Mouse (Mus musculus) urinary bladder, postnatal 14 days (tissue): ENCODE measurements around the gene Kin.

ENCODE experiments used
- DNase-seq: peaks from one replicate; pipeline ENCODE4 v3.0.0; 2021; ENCODE audit warnings: low spot score

The Kin gene

GRCm38 (mm10) chr2:10118751-10119150 lies 38.4 kb downstream of the Kin start:
- no peak for DNase-seq

DNA sequence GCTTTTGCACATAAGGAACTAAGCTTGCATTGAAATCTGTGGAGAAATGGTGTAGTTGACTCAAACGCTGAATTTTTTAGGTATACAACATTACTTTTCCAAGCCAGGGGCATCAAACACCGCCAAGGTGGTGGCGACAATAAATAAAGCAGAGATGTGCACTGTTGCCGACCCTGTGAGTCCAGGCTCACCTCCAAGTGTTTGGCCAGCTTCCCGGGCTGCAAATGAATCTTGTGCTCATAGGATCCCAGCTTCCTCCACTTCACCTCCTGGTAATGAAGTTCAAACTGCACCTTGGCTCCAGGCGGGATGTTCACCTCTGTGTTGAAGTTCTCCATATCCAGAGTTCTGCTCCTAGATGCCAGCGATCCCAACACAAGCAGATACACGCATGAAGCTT lies 38.9 kb downstream of the Kin start:
- no peak for DNase-seq

GRCm38 (mm10) chr2:10121826-10122225 lies 41.4 kb downstream of the Kin start:
- DNase-seq: no peak

GRCm38 (mm10) chr2:10126122-10126521 lies 45.7 kb downstream of the Kin start:
- no peak for DNase-seq

- DNase-seq: no peak
These were observed 47.1 kb downstream of the Kin start for GRCm38 (mm10) chr2:10127471-10127870.

GRCm38 (mm10) chr2:10128571-10128970 lies 48.2 kb downstream of the Kin start:
- no peak for DNase-seq

GRCm38 (mm10) chr2:10130341-10130990 lies 50.1 kb downstream of the Kin start:
- peak; percentile 35 for DNase-seq

- DNase-seq: no peak
These were observed 50.9 kb downstream of the Kin start, which contains the start of gene Itih2 for GRCm38 (mm10) chr2:10131296-10131695. Gene Itih2 (minus strand): TSS chr2:10131396.

GRCm38 (mm10) chr2:10132128-10132527 lies 51.7 kb downstream of the Kin start:
- no peak for DNase-seq

DNA sequence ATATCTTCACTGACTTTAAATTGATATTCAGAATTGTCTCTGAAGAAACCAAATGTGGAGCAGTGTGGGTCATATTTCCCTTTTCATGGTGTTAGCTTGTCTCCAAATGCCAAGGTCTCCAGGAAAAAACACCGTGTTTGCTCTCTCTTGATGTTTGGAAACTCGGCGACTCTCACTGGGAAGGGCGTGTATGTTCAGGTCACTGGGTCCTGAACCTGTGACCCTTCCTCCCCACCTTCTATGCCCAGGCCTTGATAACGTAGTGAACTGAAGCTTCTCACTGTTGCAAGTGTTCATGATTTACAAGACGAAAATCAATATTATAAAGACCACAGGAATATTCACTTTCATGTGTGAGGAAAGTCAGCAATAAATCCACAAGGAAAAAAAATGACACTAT lies 53.5 kb downstream of the Kin start:
- no peak for DNase-seq

DNA sequence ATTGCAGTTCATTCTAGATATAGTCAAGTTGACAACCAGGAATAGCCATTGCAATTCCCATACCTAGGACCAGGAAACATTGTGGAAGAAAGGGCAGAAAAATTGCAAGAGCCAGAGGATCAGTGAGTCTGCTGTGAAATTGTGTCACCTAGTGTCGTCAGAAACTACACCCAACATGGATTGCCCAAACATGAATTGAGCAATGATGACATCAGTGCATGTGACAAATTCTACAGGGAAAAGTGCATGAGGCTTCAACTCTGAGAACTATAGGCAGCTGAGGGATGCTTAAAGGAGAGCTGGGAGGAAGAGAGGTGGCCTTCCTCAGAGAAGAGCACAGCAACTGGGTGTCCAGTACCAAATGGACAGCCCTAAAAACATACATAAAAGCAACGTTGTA lies 56.9 kb downstream of the Kin start:
- DNase-seq: no peak

GRCm38 (mm10) chr2:10140456-10140855 lies 60.1 kb downstream of the Kin start:
- peak; percentile 10 for DNase-seq
